Mouse (Mus musculus) embryonic facial prominence, embryonic 12.5 days (tissue): ENCODE measurements around the gene Ercc2. TPM values are rescaled to one million over a fixed set of nuclear protein-coding genes. Genes with fewer than 3 reads are reported as not detected.

Experiments used
- ATAC-seq: fragments of 200-750 bp; cut with Nextera tagmentation; 2 replicates; pipeline ENCODE4 v1.8.0; 2017; ENCODE audit not compliant: insufficient number of reproducible peaks, insufficient read depth, low FRiP score, low TSS enrichment
- H3K27ac ChIP-seq: fragments of 300-500 bp; sonication (generic); 2 replicates; pipeline ENCODE4 v1.5.1; 2016; ENCODE audit warnings: mild to moderate bottlenecking
- H3K27me3 ChIP-seq: fragments of 300-500 bp; sonication (generic); 2 replicates; pipeline ENCODE4 v1.6.1; 2016; ENCODE audit warnings: mild to moderate bottlenecking, moderate library complexity
- H3K36me3 ChIP-seq: fragments of 300-500 bp; sonication (generic); 2 replicates; pipeline ENCODE4 v1.6.1; 2016; ENCODE audit warnings: mild to moderate bottlenecking
- H3K4me1 ChIP-seq: fragments of 300-500 bp; sonication (generic); 2 replicates; pipeline ENCODE4 v1.6.1; 2016
- H3K4me2 ChIP-seq: fragments of 300-500 bp; sonication (generic); replicated peaks from 2 replicates; pipeline ENCODE4 v1.6.1; 2016; ENCODE audit warnings: mild to moderate bottlenecking, moderate library complexity
- H3K4me3 ChIP-seq: fragments of 300-500 bp; sonication (generic); 2 replicates; pipeline ENCODE4 v1.5.1; 2016; ENCODE audit warnings: mild to moderate bottlenecking
- H3K9ac ChIP-seq: fragments of 300-500 bp; sonication (generic); 2 replicates; pipeline ENCODE4 v1.6.1; 2016; ENCODE audit warnings: mild to moderate bottlenecking, moderate library complexity
- H3K9me3 ChIP-seq: fragments of 300-500 bp; sonication (generic); 2 replicates; pipeline ENCODE4 v1.6.1; 2016; ENCODE audit warnings: mild to moderate bottlenecking, moderate library complexity
- WGBS: fragments of 180-500 bp; shearing (Covaris S2); methylation state at CpG from one replicate; pipeline ENCODE4 v1.1.7; 2016; 5-methylcytosine and 5-hydroxymethylcytosine counted together
- polyA plus RNA-seq: library from polyadenylated mRNA; unstranded; fragments of >200 nt; fragmentation: Nextera tagmentation; extraction: Ambion mirVana; gene quantifications from 2 replicates; pipeline ENCODE4 v1.2.1, GENCODE M21; 2016

The Ercc2 gene
- 19.9 and 23.2 TPM in 2 replicates for polyA plus RNA-seq

GRCm38 (mm10) chr7:19381377-19382165 is at the start of gene Ercc2:
TSS of gene Ercc2 (plus strand) at chr7:19382010.
- Histone ChIP-seq H3K9ac (peak within 1 kb of the TSS; percentile 91), H3K4me2 (peak within 1 kb of the TSS; percentile 88), H3K9me3 (no peaks in the 10 kb centered on the region), H3K27ac (peak within 1 kb of the TSS; percentile 64; the same call in 1 of the 2 replicates), H3K4me1 (peaks cover 12% of the 10 kb centered on the region), H3K36me3 (peaks cover 30% of the 10 kb centered on the region), H3K27me3 (no peaks in the 10 kb centered on the region), H3K4me3 (peak within 1 kb of the TSS; percentile 94)
- ATAC-seq = peak; percentile 90
- WGBS = 8% methylated on average over 38 of the region's 48 CpGs

GRCm38 (mm10) chr7:19332709-19333352 is 49.0 kb upstream of the Ercc2 start:
- H3K27me3 ChIP-seq = no peaks in the 10 kb centered on the region
- no peaks in the 10 kb centered on the region for H3K36me3 ChIP-seq
- peak overlapping the region; percentile 73 for H3K9ac ChIP-seq
- H3K9me3 ChIP-seq = no peaks in the 10 kb centered on the region
- H3K4me3 ChIP-seq = peak overlapping the region; percentile 61
- H3K4me2 ChIP-seq = peak overlapping the region; percentile 71
- H3K27ac ChIP-seq = no peak overlapping the region
- under 1% methylated on average over 52 of the region's 52 CpGs for WGBS
- no peak for ATAC-seq
- peaks cover 6% of the 10 kb centered on the region for H3K4me1 ChIP-seq

GRCm38 (mm10) chr7:19335583-19335982 is 46.2 kb upstream of the Ercc2 start:
- Histone ChIP-seq H3K4me3 (no peak overlapping the region), H3K9ac (no peak overlapping the region), H3K9me3 (no peaks in the 10 kb centered on the region), H3K36me3 (no peaks in the 10 kb centered on the region), H3K27ac (no peak overlapping the region), H3K27me3 (no peaks in the 10 kb centered on the region), H3K4me2 (no peak overlapping the region), H3K4me1 (peaks cover 6% of the 10 kb centered on the region)
- ATAC-seq = no peak
- WGBS = 47% methylated on average over 3 of the region's 3 CpGs

GRCm38 (mm10) chr7:19337122-19337521 is 44.7 kb upstream of the Ercc2 start:
- 59% methylated on average over 10 of the region's 10 CpGs for WGBS
- Histone ChIP-seq H3K27me3 (peaks cover 12% of the 10 kb centered on the region), H3K4me1 (peaks cover 17% of the 10 kb centered on the region), H3K27ac (no peak overlapping the region), H3K9me3 (no peaks in the 10 kb centered on the region), H3K4me3 (no peak overlapping the region), H3K36me3 (no peaks in the 10 kb centered on the region), H3K9ac (no peak overlapping the region), H3K4me2 (no peak overlapping the region)
- no peak for ATAC-seq

GRCm38 (mm10) chr7:19338060-19338459 is 43.8 kb upstream of the Ercc2 start:
- ATAC-seq = no peak
- peaks cover 17% of the 10 kb centered on the region for H3K27me3 ChIP-seq
- H3K4me1 ChIP-seq = peaks cover 22% of the 10 kb centered on the region
- no peak overlapping the region for H3K4me2 ChIP-seq
- no peak overlapping the region for H3K4me3 ChIP-seq
- H3K27ac ChIP-seq = no peak overlapping the region
- H3K36me3 ChIP-seq = no peaks in the 10 kb centered on the region
- no peak overlapping the region for H3K9ac ChIP-seq
- 50% methylated on average over 2 of the region's 2 CpGs for WGBS
- no peaks in the 10 kb centered on the region for H3K9me3 ChIP-seq

GRCm38 (mm10) chr7:19338596-19338995 is 43.2 kb upstream of the Ercc2 start:
- H3K9ac ChIP-seq = no peak overlapping the region
- no peak overlapping the region for H3K4me3 ChIP-seq
- WGBS = 65% methylated on average over 7 of the region's 7 CpGs
- H3K27ac ChIP-seq = no peak overlapping the region
- peaks cover 23% of the 10 kb centered on the region for H3K4me1 ChIP-seq
- no peak for ATAC-seq
- H3K9me3 ChIP-seq = no peaks in the 10 kb centered on the region
- peaks cover 17% of the 10 kb centered on the region for H3K27me3 ChIP-seq
- H3K36me3 ChIP-seq = no peaks in the 10 kb centered on the region
- H3K4me2 ChIP-seq = no peak overlapping the region

- Histone ChIP-seq H3K36me3 (no peaks in the 10 kb centered on the region), H3K4me1 (peaks cover 30% of the 10 kb centered on the region), H3K4me2 (peak overlapping the region; percentile 95), H3K27ac (no peak overlapping the region), H3K27me3 (peaks cover 17% of the 10 kb centered on the region), H3K4me3 (peak overlapping the region; percentile 50; the same call in 1 of the 2 replicates), H3K9ac (no peak overlapping the region), H3K9me3 (no peaks in the 10 kb centered on the region)
- ATAC-seq = no peak
- WGBS = 26% methylated on average over 10 of the region's 10 CpGs
Measured at GRCm38 (mm10) chr7:19341250-19341649, 40.6 kb upstream of the Ercc2 start.

GRCm38 (mm10) chr7:19341761-19342409 is 39.9 kb upstream of the Ercc2 start:
- Histone ChIP-seq H3K9ac (peak overlapping the region; percentile 63), H3K27ac (no peak overlapping the region), H3K36me3 (no peaks in the 10 kb centered on the region), H3K4me2 (peak overlapping the region; percentile 95), H3K9me3 (no peaks in the 10 kb centered on the region), H3K4me1 (peaks cover 35% of the 10 kb centered on the region), H3K27me3 (peaks cover 17% of the 10 kb centered on the region), H3K4me3 (peak overlapping the region; percentile 50)
- no peak for ATAC-seq
- WGBS = under 1% methylated on average over 41 of the region's 41 CpGs

GRCm38 (mm10) chr7:19342481-19343027 is 39.3 kb upstream of the Ercc2 start:
- peak overlapping the region; percentile 50 for H3K4me3 ChIP-seq
- no peaks in the 10 kb centered on the region for H3K36me3 ChIP-seq
- H3K9me3 ChIP-seq = no peaks in the 10 kb centered on the region
- peak overlapping the region; percentile 63 for H3K9ac ChIP-seq
- ATAC-seq = no peak
- H3K4me2 ChIP-seq = peak overlapping the region; percentile 95
- peaks cover 35% of the 10 kb centered on the region for H3K4me1 ChIP-seq
- peaks cover 17% of the 10 kb centered on the region for H3K27me3 ChIP-seq
- H3K27ac ChIP-seq = no peak overlapping the region
- WGBS = under 1% methylated on average over 27 of the region's 27 CpGs

- peak overlapping the region; percentile 95 for H3K4me2 ChIP-seq
- no peaks in the 10 kb centered on the region for H3K9me3 ChIP-seq
- H3K9ac ChIP-seq = no peak overlapping the region
- H3K27me3 ChIP-seq = peaks cover 17% of the 10 kb centered on the region
- no peak overlapping the region for H3K27ac ChIP-seq
- peaks cover 35% of the 10 kb centered on the region for H3K4me1 ChIP-seq
- no peak overlapping the region for H3K4me3 ChIP-seq
- no peak for ATAC-seq
- H3K36me3 ChIP-seq = peaks cover 5% of the 10 kb centered on the region
- WGBS = 2% methylated on average over 11 of the region's 11 CpGs
Measured at GRCm38 (mm10) chr7:19343210-19343808, 38.5 kb upstream of the Ercc2 start.

GRCm38 (mm10) chr7:19344237-19344847 is 37.5 kb upstream of the Ercc2 start, which contains the start of gene Ercc1:
TSS of gene Ercc1 (plus strand) at chr7:19344778.
- no peaks in the 10 kb centered on the region for H3K9me3 ChIP-seq

More at GRCm38 (mm10) chr7:19344237-19344847, 37.5 kb upstream of the Ercc2 start, which contains the start of gene Ercc1:
- peak within 1 kb of the TSS; percentile 68 for H3K4me3 ChIP-seq
- ATAC-seq = no peak
- H3K9ac ChIP-seq = peak within 1 kb of the TSS; percentile 41
- peaks cover 35% of the 10 kb centered on the region for H3K4me1 ChIP-seq
- H3K4me2 ChIP-seq = peak within 1 kb of the TSS; percentile 73
- H3K27me3 ChIP-seq = peaks cover 17% of the 10 kb centered on the region
- peaks cover 15% of the 10 kb centered on the region for H3K36me3 ChIP-seq
- WGBS = 26% methylated on average over 12 of the region's 12 CpGs
- peak within 1 kb of the TSS; percentile 91 for H3K27ac ChIP-seq
